Mouse (Mus musculus) forebrain, embryonic 16.5 days (tissue): ENCODE data around the gene Zfp282. TPM values are rescaled to one million over a fixed set of nuclear protein-coding genes. Genes with fewer than 3 reads are reported as not detected.

Experiments
- ATAC-seq: fragments of 200-750 bp; cut with Nextera tagmentation; 2 replicates; pipeline ENCODE4 v1.8.0; 2017; ENCODE audit warnings: mild to moderate bottlenecking, moderate library complexity
- H3K27ac ChIP-seq: fragments of 300-500 bp; sonication (generic); 2 replicates; pipeline ENCODE4 v1.5.1; 2014; ENCODE audit warnings: low read length, control low read depth
- H3K27me3 ChIP-seq: fragments of 300-500 bp; sonication (generic); replicated peaks from 2 replicates; pipeline ENCODE4 v1.6.1; 2014; ENCODE audit warnings: low read length; ENCODE audit not compliant: control insufficient read depth, insufficient read depth
- H3K36me3 ChIP-seq: fragments of 300-500 bp; sonication (generic); 2 replicates; pipeline ENCODE4 v1.6.1; 2014; ENCODE audit not compliant: control insufficient read depth, insufficient read depth
- H3K4me1 ChIP-seq: fragments of 300-500 bp; sonication (generic); replicated peaks from 2 replicates; pipeline ENCODE4 v1.6.1; 2014; ENCODE audit warnings: low read length; ENCODE audit not compliant: control insufficient read depth, insufficient read depth
- H3K4me2 ChIP-seq: fragments of 300-500 bp; sonication (generic); 2 replicates; pipeline ENCODE4 v1.6.1; 2014; ENCODE audit warnings: mild to moderate bottlenecking, low read length, control low read depth
- H3K4me3 ChIP-seq: fragments of 300-500 bp; sonication (generic); replicated peaks from 2 replicates; pipeline ENCODE4 v1.5.1; 2014; ENCODE audit warnings: mild to moderate bottlenecking, low read length, control low read depth
- H3K9ac ChIP-seq: fragments of 300-500 bp; sonication (generic); replicated peaks from 2 replicates; pipeline ENCODE4 v1.6.1; 2014; ENCODE audit warnings: low read depth, low read length, control low read depth
- H3K9me3 ChIP-seq: fragments of 300-500 bp; sonication (generic); 2 replicates; pipeline ENCODE4 v1.6.1; 2016; ENCODE audit warnings: low read length; ENCODE audit not compliant: control insufficient read depth
- WGBS: fragments of 180-500 bp; shearing (Covaris S2); extraction: QIAGEN DNeasy Blood & Tissue Kit; methylation state at CpG from one replicate; pipeline ENCODE4 v1.1.7; 2014; 5-methylcytosine and 5-hydroxymethylcytosine counted together
- polyA plus RNA-seq: library from polyadenylated mRNA; unstranded; fragments of >200 nt; fragmentation: Nextera tagmentation; extraction: Ambion mirVana; gene quantifications from 2 replicates; pipeline ENCODE4 v1.2.1, GENCODE M21; 2015

Zfp282 gene
- polyA plus RNA-seq, 1 experiment from 2014 or later: 25.6 TPM

DNA sequence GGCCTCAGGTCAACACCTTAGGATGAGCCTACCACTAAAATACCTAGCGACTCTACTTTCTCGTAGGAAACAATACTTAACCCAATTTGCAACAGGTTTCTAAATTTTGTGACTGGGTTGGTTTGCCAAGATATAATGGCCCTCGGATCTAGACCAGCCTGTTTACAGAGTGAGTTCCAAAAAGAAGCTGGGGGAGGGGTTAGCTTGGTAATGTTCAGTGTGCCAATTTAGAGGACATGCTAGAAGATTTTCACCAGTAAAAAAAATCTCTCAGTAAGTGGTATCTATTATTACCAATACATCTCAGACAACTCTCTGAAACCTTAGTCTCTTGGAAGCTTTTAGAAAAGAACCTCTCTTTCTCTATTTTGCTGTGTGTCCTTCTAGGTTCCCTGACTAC lies 66.7 kb downstream of the Zfp282 start:
- Histone ChIP-seq H3K27me3 (no peaks in the 10 kb centered on the region), H3K4me2 (peak overlapping the region; percentile 78), H3K4me1 (peaks cover 7% of the 10 kb centered on the region), H3K27ac (no peak overlapping the region), H3K9me3 (no peaks in the 10 kb centered on the region), H3K9ac (no peak overlapping the region; the same call in 1 of the 2 replicates), H3K36me3 (no peaks in the 10 kb centered on the region), H3K4me3 (peak overlapping the region; percentile 44; the same call in 1 of the 2 replicates)
- WGBS: 80% methylated on average over 3 of the region's 3 CpGs
- ATAC-seq: no peak

DNA sequence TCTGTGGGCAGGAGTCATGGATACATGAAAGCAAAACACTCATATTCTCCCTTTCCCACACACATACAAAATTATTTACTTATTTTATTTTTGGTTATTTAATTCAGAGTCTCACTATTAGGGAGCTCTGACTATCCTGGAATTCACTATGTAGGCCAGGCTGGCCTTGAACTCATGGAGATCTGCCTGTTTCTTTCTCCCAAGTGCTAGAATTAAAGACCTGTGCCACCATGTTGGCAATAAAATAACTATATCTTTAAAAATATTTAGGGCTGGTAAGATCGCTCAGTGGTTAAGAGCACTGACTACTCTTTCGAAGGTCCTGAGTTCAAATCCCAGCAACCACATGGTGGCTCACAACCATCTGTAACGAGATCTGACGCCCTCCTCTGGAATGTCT lies 70.4 kb downstream of the Zfp282 start:
- Histone ChIP-seq H3K27me3 (no peaks in the 10 kb centered on the region), H3K4me2 (no peak overlapping the region), H3K4me3 (no peak overlapping the region), H3K9me3 (no peaks in the 10 kb centered on the region), H3K9ac (no peak overlapping the region), H3K4me1 (peaks cover 7% of the 10 kb centered on the region), H3K36me3 (no peaks in the 10 kb centered on the region), H3K27ac (no peak overlapping the region)
- ATAC-seq: no peak
- WGBS: 94% methylated on average over 4 of the region's 4 CpGs

- Histone ChIP-seq H3K36me3 (0 out of 2 replicates have a peak, but pooled peaks cover 2% of the 10 kb centered on the region), H3K9me3 (no peaks in the 10 kb centered on the region), H3K9ac (peak within 1 kb of the TSS; percentile 75), H3K4me2 (peak within 1 kb of the TSS; percentile 85), H3K4me3 (peak within 1 kb of the TSS; percentile 71), H3K4me1 (peaks cover 11% of the 10 kb centered on the region), H3K27me3 (no peaks in the 10 kb centered on the region), H3K27ac (peak within 1 kb of the TSS; percentile 63)
- ATAC-seq: peak; percentile 100
- under 1% methylated on average over 31 of the region's 31 CpGs for WGBS
These were observed 76.3 kb downstream of the Zfp282 start, which contains the start of gene Zfp956 for GRCm38 (mm10) chr6:47953191-47953726. Gene Zfp956, plus strand, starts transcription at chr6:47953390.

DNA sequence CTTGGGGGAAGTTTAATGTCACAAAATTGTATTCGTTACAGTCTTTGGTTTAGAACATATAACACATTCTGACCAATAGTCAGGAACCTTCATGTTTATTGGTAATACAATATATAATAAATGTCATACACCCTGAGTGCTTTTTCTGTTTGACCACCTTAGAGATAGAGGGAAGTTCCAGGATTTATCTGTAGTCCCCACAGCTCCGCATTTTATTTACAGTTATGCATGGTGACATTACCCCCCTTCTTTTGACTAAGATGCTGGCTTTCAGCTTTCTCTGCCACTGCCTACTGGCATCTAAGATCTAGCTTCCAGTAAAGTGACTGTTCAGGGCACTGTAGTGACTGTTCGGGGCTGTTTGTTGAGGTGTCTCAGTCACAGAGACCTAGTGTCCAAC lies 77.4 kb downstream of the Zfp282 start:
- Histone ChIP-seq H3K4me2 (peak overlapping the region; percentile 85), H3K4me3 (no peak overlapping the region; the same call in 1 of the 2 replicates), H3K27me3 (no peaks in the 10 kb centered on the region), H3K36me3 (0 out of 2 replicates have a peak, but pooled peaks cover 5% of the 10 kb centered on the region), H3K4me1 (peaks cover 11% of the 10 kb centered on the region), H3K27ac (no peak overlapping the region), H3K9me3 (no peaks in the 10 kb centered on the region), H3K9ac (no peak overlapping the region)
- no peak for ATAC-seq
- 91% methylated on average over 3 of the region's 3 CpGs for WGBS

- H3K27me3 ChIP-seq: no peaks in the 10 kb centered on the region
- H3K4me2 ChIP-seq: no peak overlapping the region
- H3K4me3 ChIP-seq: no peak overlapping the region
- no peak for ATAC-seq
- no peak overlapping the region for H3K9ac ChIP-seq
- H3K9me3 ChIP-seq: no peaks in the 10 kb centered on the region
- H3K4me1 ChIP-seq: peaks cover 11% of the 10 kb centered on the region
- peaks cover 13% of the 10 kb centered on the region; the same call in 1 of the 2 replicates for H3K36me3 ChIP-seq
- H3K27ac ChIP-seq: no peak overlapping the region
These were observed 80.8 kb downstream of the Zfp282 start for GRCm38 (mm10) chr6:47957816-47958215.

Other genes with a start within 250 kb of the Zfp282 start
- gene Pdia4, start 63.8 kb upstream of the Zfp282 start, polyA plus RNA-seq: 150 and 166 TPM in 2 replicates
- 17.0 and 21.9 TPM in 2 replicates for gene Zfp786, start 46.3 kb upstream of the Zfp282 start, polyA plus RNA-seq
- gene Zfp398, start 41.5 kb upstream of the Zfp282 start, polyA plus RNA-seq: 17.5 and 18.7 TPM in 2 replicates
- gene Zfp212, start 43.3 kb downstream of the Zfp282 start, polyA plus RNA-seq: 21.0 and 22.1 TPM in 2 replicates
- gene Zfp956, start 76.2 kb downstream of the Zfp282 start, polyA plus RNA-seq: 23.2 and 24.6 TPM in 2 replicates
- 10.1 and 10.3 TPM in 2 replicates for gene Zfp777, start 171.7 kb downstream of the Zfp282 start, polyA plus RNA-seq
- gene Zfp746, start 209.4 kb downstream of the Zfp282 start, polyA plus RNA-seq: 20.0 and 21.7 TPM in 2 replicates